Mouse (Mus musculus) kidney, postnatal 25 days (tissue): ENCODE measurements around the gene Vps18.

ENCODE experiments used
- DNase-seq, 2 experiments: peaks; one replicate each; pipeline ENCODE4 v3.0.0; 2021; ENCODE audit warnings: mixed read lengths in 2 of 2

The Vps18 gene

GRCm38 (mm10) chr2:119322587-119323300 is 34.2 kb downstream of the Vps18 start:
- DNase-seq, result peak in 1 of 2 experiments; percentile 57

GRCm38 (mm10) chr2:119323866-119324575 is 35.5 kb downstream of the Vps18 start:
- peak in 1 of 2 experiments; percentile 40 for DNase-seq

- peak; percentile 79 to 85 for DNase-seq
Measured at GRCm38 (mm10) chr2:119324576-119325318, 36.2 kb downstream of the Vps18 start.

GRCm38 (mm10) chr2:119325568-119326143 is 37.1 kb downstream of the Vps18 start, which contains the start of gene Dll4:
TSS of gene Dll4 (plus strand) at chr2:119325784.
- DNase-seq, result peak; percentile 76 to 91

- peak in 1 of 2 experiments; percentile 63 for DNase-seq
Measured at GRCm38 (mm10) chr2:119326161-119327101, 37.9 kb downstream of the Vps18 start.

GRCm38 (mm10) chr2:119327102-119327480 is 38.6 kb downstream of the Vps18 start:
- DNase-seq, result peak; percentile 83 to 92

- no peak for DNase-seq
Measured at GRCm38 (mm10) chr2:119327942-119328526, 39.5 kb downstream of the Vps18 start.

GRCm38 (mm10) chr2:119328546-119328945 is 40.0 kb downstream of the Vps18 start:
- DNase-seq, result peak in 1 of 2 experiments; percentile 36

GRCm38 (mm10) chr2:119329123-119329817 is 40.7 kb downstream of the Vps18 start:
- no peak for DNase-seq

- DNase-seq, result no peak
Measured at GRCm38 (mm10) chr2:119330795-119331194, 42.3 kb downstream of the Vps18 start.

GRCm38 (mm10) chr2:119332177-119332661 is 43.7 kb downstream of the Vps18 start:
- DNase-seq, result peak in 1 of 2 experiments; percentile 38

- no peak for DNase-seq
Measured at GRCm38 (mm10) chr2:119334135-119334534, 45.6 kb downstream of the Vps18 start.

GRCm38 (mm10) chr2:119334964-119335525 is 46.5 kb downstream of the Vps18 start:
- DNase-seq, result peak in 1 of 2 experiments; percentile 34

GRCm38 (mm10) chr2:119335535-119335934 is 47.0 kb downstream of the Vps18 start:
- no peak for DNase-seq

GRCm38 (mm10) chr2:119336002-119336401 is 47.5 kb downstream of the Vps18 start:
- DNase-seq, result no peak

- peak; percentile 52 to 72 for DNase-seq
Measured at GRCm38 (mm10) chr2:119336470-119336869, 47.9 kb downstream of the Vps18 start.

- DNase-seq, result peak; percentile 94
Measured at GRCm38 (mm10) chr2:119337425-119338265, 49.1 kb downstream of the Vps18 start.

- DNase-seq, result peak in 1 of 2 experiments; percentile 43
Measured at GRCm38 (mm10) chr2:119344537-119345138, 56.1 kb downstream of the Vps18 start.
